Mouse (Mus musculus) CD4-positive, CD25-positive, alpha-beta regulatory T cell, adult 4 months (primary cell): Measurements from ENCODE around the gene Psmd1. TPM values are rescaled to one million over a fixed set of nuclear protein-coding genes. Genes with fewer than 3 reads are reported as not detected.

ENCODE experiments used
- ATAC-seq: one replicate; pipeline ENCODE4 v1.8.0; 2017
- polyA plus RNA-seq, 2 experiments: library from polyadenylated mRNA; unstranded; fragments of 100-300 nt; shearing (Covaris generic); gene quantifications; one replicate each; pipeline ENCODE4 v1.2.1; 2017

Gene Psmd1
- 10 to 100 TPM; 69.8 to 71.7 TPM for polyA plus RNA-seq

DNA sequence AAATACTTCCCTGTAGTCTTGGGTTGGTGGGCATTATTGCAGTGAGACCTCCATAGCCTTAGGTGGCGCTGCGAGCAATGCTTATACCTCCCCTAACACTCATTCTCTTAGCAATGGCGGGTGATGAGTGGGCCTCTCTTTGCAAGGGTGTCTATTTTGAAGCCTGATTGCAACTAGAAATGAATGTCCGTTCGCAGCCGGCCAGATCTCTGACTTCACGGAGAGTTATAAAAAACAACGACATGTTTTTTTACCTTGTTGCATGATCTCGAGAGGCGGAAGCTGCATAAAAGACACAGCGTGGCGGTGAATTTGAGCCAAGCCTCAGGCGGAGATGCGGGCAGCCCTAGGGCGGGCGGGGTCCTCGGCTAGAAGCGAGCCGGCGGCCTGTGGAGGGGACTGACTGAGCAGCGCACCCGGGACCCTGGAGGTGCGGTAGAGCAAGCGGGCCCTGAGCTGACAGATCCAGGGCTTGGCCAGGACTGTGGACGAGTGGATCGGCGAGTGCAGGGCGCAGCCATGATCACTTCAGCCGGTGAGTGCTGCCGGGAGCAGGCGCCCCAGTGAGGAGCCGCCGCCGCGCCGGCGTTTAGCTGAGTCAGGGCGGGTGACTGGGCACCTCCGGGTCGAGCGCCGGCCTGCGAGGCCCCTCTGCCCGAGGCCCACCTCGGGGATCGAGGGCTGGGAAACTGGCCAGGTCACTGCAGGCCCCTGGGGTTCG, at the start of gene Psmd1:
TSS of gene Psmd1 (plus strand) at position 117 of the 721 bp plus-strand sequence.
- peak; percentile 88 for ATAC-seq

DNA sequence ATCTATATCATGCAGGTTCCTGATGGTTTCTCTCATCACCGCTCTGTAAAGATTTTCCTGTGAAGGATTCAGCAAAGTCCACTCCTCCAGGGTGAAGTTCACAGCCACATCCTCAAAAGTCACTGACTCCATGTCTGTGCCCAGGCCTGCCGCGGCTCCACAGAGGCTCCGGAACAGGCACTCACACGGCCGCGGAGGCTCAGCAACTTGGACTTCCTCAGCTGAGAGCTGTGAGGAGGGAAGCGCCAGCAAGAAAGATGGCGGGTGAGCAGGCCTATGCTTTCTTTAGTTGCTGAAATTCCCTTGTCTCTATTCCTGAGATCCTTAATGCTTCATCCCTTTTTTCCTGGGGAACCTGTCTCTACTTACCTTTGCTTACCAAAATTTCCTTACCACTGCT, 48.4 kb upstream of the Psmd1 start:
- peak; percentile 60 for ATAC-seq

- ATAC-seq: no peak
Measured at GRCm38 (mm10) chr1:86016516-86016915, 47.7 kb upstream of the Psmd1 start, which contains the start of gene Spata3. TSS of gene Spata3 (plus strand) at chr1:86016816.

GRCm38 (mm10) chr1:86018235-86019055, 45.7 kb upstream of the Psmd1 start:
- peak; percentile 71 for ATAC-seq

- no peak for ATAC-seq
Measured at GRCm38 (mm10) chr1:86021365-86021989, 42.7 kb upstream of the Psmd1 start.

DNA sequence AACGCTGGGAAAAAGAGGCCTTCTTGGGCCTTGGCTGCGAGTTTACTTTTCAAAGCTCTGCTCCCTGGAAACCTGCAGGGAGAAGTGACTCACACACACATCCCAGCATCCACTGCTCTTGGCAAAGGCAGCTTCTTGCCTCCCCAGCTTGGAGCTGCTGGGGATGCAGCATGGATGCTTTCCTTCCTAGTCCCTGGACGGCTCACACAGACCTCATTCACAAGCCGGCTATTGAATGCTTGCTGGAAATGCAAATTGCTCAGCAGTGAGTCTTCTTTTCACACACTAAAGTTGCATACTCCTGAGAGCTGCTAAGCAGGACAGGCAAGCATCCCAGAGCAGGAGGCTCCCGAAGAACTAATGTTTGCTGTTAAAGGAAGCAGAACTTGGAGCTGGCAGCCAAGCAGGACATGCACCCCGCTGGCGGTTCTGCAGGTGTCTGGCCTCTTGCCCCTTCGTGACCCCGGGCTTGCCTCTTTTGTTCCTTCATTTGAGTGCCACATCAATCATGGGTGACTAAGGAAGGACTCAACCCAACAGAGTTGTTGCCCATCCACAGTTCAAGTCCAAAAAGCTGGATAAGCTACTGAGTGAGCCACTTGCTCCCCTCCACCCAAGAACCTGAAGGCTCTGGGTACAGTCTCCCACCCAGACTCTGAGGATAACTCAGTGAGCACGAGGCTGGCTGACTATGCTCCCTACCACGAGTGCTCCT, 31.8 kb upstream of the Psmd1 start:
- ATAC-seq: no peak

DNA sequence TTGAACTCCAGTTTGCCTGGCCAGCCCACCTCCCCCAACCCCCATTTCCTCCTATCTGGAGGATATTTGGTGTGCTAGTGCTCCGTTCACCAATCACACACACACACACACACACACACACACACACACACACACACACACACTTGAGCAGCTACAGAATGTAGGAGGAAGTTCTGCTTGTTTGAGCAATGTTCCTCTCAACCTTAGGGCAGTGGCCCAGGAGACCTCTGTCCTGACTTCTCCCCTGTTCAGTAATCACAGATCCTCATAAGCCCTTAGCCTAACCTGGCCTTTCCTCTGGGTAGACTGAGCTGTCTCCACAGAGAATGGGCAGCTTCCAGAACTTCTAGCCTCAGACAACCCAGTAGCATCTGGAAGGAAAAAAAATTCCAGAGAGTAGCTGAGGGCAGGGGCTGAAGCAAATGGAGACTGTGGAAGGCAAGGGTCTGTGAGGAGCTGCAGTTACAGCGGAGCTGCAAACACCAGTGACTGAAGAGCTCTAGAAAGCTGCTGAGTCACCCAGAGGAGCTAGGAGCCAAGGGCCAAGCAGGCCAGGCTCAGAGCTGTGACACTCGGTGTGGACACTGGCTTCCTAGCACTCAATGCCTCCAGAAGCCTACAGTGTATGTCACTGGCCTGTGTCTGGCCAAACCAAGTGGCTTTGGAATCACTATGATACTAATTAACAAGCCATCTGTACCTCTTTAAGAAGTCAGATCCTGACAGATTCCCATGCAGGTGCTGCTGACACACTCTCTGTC, 25.8 kb upstream of the Psmd1 start:
- no peak for ATAC-seq

DNA sequence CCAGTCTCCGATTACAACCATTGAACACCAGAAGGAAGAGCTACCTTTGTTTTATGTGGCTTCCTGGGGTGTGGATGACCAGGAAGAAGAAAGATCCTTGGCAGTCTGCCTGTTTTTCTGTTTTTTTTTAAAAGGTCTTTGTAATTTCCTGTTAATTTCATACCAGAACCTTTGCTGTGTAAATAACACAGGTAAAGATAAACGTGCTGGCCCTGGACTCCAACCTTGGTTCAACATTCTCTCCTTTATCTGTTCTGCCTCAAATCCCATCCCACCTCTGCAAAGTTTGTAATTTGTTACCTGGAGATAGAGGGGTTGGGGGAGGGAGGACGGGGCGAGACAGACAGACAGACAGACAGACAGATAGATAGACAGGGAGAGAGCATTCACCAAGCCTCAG, 24.1 kb upstream of the Psmd1 start:
- ATAC-seq: no peak

- ATAC-seq: no peak
Measured at GRCm38 (mm10) chr1:86040817-86041216, 23.4 kb upstream of the Psmd1 start.

DNA sequence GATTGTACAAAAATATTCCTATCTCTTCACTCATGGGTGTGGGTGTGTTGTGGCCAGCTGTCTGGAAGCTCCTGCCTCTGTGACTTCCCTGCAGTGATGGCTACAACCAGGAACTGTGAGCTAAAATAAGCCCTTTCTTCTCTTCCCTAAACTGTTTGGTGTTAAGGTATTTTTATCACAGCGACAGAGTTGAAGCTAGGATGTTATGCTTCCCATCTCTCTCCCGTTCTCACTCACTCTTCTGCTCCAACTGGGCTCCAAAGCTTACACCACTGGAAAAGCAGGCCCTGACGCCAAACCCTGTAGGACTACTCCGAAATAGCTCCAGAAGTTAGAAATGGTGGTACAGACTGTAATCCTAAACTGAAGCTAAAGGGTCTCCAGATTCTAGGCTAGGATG, 19.1 kb upstream of the Psmd1 start:
- ATAC-seq: no peak

- ATAC-seq: peak; percentile 32
Measured at GRCm38 (mm10) chr1:86045848-86046805, 18.1 kb upstream of the Psmd1 start, which contains the start of gene 2810459M11Rik. TSS of gene 2810459M11Rik (plus strand) at chr1:86045863.

DNA sequence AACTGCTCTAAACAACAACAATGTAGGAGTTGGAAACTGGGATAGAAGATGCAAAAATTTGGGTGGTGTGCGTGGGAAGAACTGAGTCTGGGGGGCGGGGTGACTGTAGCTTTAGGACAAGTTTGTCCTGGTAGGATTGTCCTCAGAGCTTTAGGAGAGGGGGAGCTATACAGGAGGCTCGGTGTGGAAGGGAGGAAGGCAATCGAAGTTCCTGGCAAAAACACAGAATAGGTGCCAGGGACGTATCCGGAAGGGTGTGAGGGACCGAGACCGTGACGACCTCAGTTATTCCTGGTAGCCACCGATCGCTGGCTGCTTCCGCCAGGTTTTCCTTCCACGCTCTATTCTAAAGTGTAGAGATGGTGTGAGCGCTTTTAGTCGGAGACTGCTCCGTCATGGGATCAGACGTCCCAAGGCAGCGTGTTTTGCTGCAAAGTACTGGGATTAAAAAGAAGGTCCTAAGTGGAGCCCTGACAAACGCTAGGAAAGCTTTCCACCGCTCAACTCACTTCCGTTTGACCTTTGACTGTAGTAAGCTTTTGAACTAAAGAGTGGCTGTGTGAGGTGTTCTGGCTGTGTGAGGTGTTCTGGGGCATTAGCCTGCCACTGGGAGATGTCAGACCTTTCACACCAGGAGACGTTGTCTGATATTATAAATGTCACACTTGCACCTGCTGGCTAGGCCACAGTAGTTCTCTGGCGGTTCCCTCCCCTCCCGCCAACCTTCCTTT, 17.2 kb upstream of the Psmd1 start:
- ATAC-seq: no peak

DNA sequence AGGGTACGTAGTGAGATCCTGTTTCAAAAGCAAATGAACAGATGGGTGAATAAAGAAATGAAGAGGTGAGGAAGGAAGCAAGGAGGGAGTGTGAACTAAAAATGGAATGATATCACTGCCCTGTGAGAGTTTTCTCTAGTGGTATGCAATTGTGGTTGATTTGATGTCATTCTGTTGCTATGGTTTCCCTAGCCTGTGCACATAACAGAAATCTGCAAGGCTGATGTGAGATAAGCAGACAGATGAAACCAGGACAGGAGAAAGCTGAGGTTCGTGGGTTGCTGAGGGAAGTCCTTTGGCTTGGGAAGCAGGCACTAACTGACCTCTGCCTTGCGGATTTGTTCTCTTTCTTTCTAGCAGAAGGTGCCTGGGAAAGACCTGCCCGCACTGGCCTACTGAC, 16.0 kb upstream of the Psmd1 start:
- no peak for ATAC-seq

GRCm38 (mm10) chr1:86048744-86049143, 15.4 kb upstream of the Psmd1 start:
- ATAC-seq: no peak

DNA sequence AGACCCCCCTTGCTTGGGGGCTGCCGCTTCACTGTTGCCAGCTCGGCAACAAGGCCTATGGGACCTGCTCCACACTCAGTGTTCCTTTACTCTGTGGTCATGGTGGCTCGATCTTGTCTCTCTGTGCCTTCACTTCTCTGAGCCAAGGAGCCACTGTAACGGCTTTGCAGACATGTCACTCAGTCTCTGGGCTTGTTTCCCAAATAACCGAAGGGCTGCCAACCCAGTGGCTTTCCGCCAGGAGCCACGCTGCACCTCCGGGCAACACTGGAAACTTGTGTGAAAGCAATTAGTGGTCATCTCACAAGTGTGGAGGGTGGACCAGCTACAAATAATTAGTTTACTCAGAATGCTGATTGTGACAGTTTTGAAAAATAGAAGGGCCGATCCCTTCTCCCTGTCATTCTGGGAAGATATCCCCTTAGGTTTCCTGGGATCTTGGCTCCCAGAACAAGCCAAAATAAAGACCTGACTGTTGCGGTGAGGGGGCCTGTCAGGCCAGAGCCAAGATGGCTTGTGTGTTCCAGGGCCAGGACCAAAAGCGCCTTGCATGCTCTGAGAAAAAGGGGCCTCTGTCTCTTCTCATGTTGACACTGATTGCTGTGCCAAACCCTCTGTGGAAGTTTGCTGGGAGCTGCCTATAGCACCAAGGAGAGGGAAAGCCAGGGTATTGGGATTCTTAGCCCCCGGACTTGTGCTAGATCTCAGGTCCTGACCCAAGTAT, 10.8 kb upstream of the Psmd1 start:
- ATAC-seq: no peak

GRCm38 (mm10) chr1:86054943-86055342, 9.2 kb upstream of the Psmd1 start:
- no peak for ATAC-seq

DNA sequence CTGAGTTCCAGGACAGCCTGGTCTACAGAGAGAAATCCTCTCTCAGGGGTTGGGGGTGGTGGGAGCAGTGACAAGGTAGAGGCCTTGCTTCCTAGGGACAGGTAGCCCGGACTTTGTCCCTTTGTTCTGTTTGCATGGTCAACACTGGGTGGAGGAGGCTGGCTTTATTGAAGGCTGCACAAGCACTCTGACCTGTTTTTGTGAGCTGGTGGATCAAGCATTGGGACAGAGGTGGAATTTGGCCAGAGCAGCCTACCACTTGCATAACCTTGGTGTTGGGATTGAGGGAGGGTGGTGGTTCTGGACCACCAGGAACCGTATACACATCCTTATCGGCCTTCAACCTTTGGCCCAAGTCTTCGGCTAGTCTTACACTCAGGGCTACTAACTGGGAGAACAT, 7.9 kb upstream of the Psmd1 start:
- ATAC-seq: no peak

DNA sequence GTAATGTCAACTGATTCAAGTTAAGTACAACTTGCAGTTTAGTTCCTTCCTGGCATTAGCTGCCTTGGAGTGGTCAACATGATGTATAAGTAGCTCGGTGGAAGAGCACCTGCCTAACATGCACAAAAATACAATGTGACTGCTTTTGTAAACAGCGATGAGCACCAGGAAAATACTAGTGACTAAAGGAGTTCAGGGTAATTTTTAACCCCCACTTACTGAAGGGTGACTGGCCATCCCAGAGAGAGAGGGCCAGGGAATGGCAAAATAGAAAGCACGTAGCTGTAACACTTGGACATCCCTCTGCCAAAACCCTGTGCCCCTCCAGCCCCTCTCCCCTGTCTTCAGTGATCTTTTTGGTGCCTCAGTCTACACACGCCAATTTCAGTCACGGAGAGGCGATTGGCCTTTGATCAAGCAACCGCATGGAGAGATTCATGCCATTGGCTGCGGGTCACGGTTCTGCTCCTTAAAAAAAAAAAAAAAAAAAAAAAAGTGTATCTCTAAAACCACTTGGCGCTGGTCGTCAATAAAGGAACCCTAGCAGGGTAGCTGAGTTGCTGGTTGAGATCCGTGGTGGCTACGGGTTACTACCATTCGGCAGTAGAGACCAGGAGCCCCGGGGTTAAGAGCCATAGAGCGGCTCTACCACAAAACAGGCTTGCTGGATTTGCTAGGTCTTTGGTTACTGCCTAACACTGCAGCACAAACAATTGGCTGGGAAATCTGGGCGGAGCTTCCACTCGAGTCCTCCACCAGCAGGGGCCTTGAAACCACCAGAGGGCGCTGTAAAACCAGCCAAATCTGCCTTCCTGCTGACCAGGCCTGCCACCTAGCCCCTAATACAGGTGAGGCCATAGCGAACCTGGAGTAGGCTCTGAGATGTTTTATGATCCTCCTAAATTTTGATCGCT, 5.1 kb upstream of the Psmd1 start:
- peak; percentile 83 for ATAC-seq
